Mouse (Mus musculus) limb, embryonic 10.5 days (tissue): Measurements from ENCODE around the gene Tlk2. TPM values are rescaled to one million over a fixed set of nuclear protein-coding genes. Genes with fewer than 3 reads are reported as not detected.
"Not testable (repeated sequence)": the region's sequence is repeated elsewhere in the genome, so short reads cannot be mapped to it uniquely, and the experiment has no call there.

Experiments
- DNase-seq: peaks from one replicate; pipeline ENCODE4 v3.0.0-alpha.2; 2017; ENCODE audit warnings: low spot score
- H3K27ac ChIP-seq: fragments of 300-500 bp; sonication (generic); 2 replicates; pipeline ENCODE4 v1.5.1; 2016; ENCODE audit warnings: mild to moderate bottlenecking
- H3K27me3 ChIP-seq: fragments of 300-500 bp; sonication (generic); 2 replicates; pipeline ENCODE4 v1.6.1; 2016; ENCODE audit warnings: low read depth, mild to moderate bottlenecking; ENCODE audit not compliant: poor library complexity, severe bottlenecking
- H3K36me3 ChIP-seq: fragments of 300-500 bp; sonication (generic); 2 replicates; pipeline ENCODE4 v1.6.1; 2016; ENCODE audit warnings: mild to moderate bottlenecking, moderate library complexity
- H3K4me1 ChIP-seq: fragments of 300-500 bp; sonication (generic); 2 replicates; pipeline ENCODE4 v1.6.1; 2016
- H3K4me3 ChIP-seq: fragments of 300-500 bp; sonication (generic); 2 replicates; pipeline ENCODE4 v1.5.1; 2016; ENCODE audit warnings: mild to moderate bottlenecking, moderate library complexity
- H3K9me3 ChIP-seq: fragments of 300-500 bp; sonication (generic); replicated peaks from 2 replicates; pipeline ENCODE4 v1.6.1; 2016; ENCODE audit warnings: mild to moderate bottlenecking
- WGBS: fragments of 180-500 bp; shearing (Covaris S2); methylation state at CpG from one replicate; pipeline ENCODE4 v1.1.7; 2016; 5-methylcytosine and 5-hydroxymethylcytosine counted together
- polyA plus RNA-seq: library from polyadenylated mRNA; unstranded; fragments of >200 nt; fragmentation: Nextera tagmentation; extraction: Ambion mirVana; gene quantifications from 2 replicates; pipeline ENCODE4 v1.2.1, GENCODE M21; 2016

The Tlk2 gene
- polyA plus RNA-seq = 21.4 and 23.0 TPM in 2 replicates

GRCm38 (mm10) chr11:105178516-105178915, at the start of gene Tlk2:
TSS of gene Tlk2 (plus strand) at chr11:105178807.
- peaks cover 24% of the 10 kb centered on the region for H3K4me1 ChIP-seq
- no peak within 1 kb of the TSS for H3K27ac ChIP-seq
- no peak for DNase-seq
- peaks cover 20% of the 10 kb centered on the region for H3K36me3 ChIP-seq
- peak within 1 kb of the TSS; percentile 96; the same call in 1 of the 2 replicates for H3K4me3 ChIP-seq
- no peaks in the 10 kb centered on the region; the same call in 1 of the 2 replicates for H3K9me3 ChIP-seq
- H3K27me3 ChIP-seq = no peaks in the 10 kb centered on the region
- WGBS = 38% methylated on average over 2 of the region's 2 CpGs

DNA sequence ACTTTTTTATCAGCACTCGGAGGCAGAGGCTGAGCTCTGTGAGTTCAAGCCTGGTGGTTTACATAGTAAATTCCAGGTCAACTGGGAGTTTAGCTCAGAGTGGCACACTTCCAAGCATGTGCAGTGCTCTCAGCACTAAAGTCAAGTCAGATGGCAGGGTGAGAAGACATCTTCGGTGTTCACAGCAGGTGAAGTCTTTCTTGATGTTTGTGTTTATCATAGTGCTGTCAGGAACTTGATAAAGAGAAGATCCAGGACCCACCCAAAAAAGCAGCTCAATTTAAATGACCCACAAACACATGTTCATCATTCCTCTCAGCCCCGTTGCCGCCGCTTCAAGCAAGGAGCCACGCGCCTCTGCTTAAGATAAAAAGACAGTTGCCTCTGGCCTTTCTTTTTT, 42.9 kb upstream of the Tlk2 start:
- peaks cover 100% of the 10 kb centered on the region for H3K36me3 ChIP-seq
- H3K27ac ChIP-seq = no peak overlapping the region
- H3K9me3 ChIP-seq = no peaks in the 10 kb centered on the region
- 94% methylated on average over 7 of the region's 7 CpGs for WGBS
- H3K4me1 ChIP-seq = no peaks in the 10 kb centered on the region
- H3K27me3 ChIP-seq = no peaks in the 10 kb centered on the region
- H3K4me3 ChIP-seq = no peak overlapping the region
- no peak for DNase-seq

DNA sequence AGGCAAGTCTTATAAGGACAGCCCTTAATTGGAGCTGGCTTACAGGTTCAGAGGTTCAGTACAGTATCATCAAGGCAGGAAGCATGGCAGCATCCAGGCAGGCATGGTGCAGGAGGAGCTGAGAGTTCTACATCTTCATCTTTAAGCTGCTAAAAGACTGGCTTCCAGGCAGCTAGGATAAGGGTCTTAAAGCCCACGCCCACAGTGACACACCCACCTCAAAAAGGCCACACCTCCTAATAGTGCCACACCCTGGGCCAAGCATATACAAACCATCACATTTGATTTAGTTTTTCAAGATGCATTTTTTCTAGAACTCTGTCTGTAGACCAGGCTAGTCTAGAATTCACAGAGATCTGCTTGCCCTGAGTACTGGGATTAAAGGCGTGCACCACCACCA, 41.4 kb upstream of the Tlk2 start:
- peaks cover 98% of the 10 kb centered on the region for H3K36me3 ChIP-seq
- H3K4me1 ChIP-seq, H3K9me3 ChIP-seq, DNase-seq, H3K27me3 ChIP-seq, H3K4me3 ChIP-seq, H3K27ac ChIP-seq: not testable (repeated sequence)
- WGBS = 87% methylated on average over 2 of the region's 2 CpGs

DNA sequence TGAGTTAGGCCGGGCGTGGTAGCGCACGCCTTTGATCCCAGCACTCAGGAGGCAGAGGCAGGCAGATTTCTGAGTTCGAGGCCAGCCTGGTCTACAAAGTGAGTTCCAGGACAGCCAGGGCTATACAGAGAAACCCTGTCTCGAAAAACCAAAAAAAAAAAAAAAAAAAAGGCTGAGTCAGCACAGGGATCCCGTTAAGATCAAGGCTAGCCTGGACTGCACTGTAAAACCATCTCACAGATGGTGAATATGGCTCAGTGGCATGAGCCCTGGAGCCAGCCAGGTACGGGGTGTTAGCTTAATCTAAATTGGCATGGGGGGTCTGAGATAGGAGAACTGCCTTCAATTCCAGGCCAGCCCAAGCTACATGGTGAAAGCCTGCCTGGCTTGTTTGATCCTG, 38.1 kb upstream of the Tlk2 start:
- peaks cover 67% of the 10 kb centered on the region for H3K36me3 ChIP-seq

DNA sequence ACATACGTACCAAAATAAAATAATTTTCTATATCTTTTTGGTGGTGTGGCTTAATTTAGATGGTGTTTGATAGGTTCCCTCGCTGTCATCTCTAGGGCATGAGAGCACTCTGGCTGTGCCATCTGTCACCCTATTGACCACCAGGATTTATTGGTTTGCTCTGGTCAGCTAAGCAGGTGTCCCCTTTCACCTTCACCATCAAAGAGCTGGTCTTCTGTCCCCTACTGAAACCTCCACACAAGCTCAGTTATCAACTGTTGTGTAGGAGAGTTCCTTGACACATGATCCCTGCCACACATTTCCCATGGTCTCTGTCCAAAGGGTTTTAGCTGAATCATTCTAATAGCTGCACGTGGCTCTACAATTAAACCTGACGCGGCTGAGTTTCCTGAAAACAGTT, 37.5 kb upstream of the Tlk2 start:
- peaks cover 4% of the 10 kb centered on the region; the same call in 1 of the 2 replicates for H3K27me3 ChIP-seq
- no peak for DNase-seq
- 95% methylated on average over 5 of the region's 5 CpGs for WGBS
- no peak overlapping the region for H3K4me3 ChIP-seq
- H3K9me3 ChIP-seq = no peaks in the 10 kb centered on the region
- peaks cover 61% of the 10 kb centered on the region for H3K36me3 ChIP-seq
- no peak overlapping the region for H3K27ac ChIP-seq
- no peaks in the 10 kb centered on the region for H3K4me1 ChIP-seq

More for the DNA sequence above, 38.1 kb upstream of the Tlk2 start:
- not testable (repeated sequence) for H3K4me1 ChIP-seq, H3K9me3 ChIP-seq, H3K27me3 ChIP-seq, DNase-seq, H3K4me3 ChIP-seq, H3K27ac ChIP-seq
- 94% methylated on average over 8 of the region's 8 CpGs for WGBS

GRCm38 (mm10) chr11:105143564-105143963, 35.0 kb upstream of the Tlk2 start:
- DNase-seq = no peak
- no peaks in the 10 kb centered on the region for H3K4me1 ChIP-seq
- peaks cover 36% of the 10 kb centered on the region for H3K36me3 ChIP-seq
- H3K4me3 ChIP-seq = no peak overlapping the region
- H3K9me3 ChIP-seq = no peaks in the 10 kb centered on the region
- peaks cover 9% of the 10 kb centered on the region; the same call in 1 of the 2 replicates for H3K27me3 ChIP-seq
- no peak overlapping the region for H3K27ac ChIP-seq

DNA sequence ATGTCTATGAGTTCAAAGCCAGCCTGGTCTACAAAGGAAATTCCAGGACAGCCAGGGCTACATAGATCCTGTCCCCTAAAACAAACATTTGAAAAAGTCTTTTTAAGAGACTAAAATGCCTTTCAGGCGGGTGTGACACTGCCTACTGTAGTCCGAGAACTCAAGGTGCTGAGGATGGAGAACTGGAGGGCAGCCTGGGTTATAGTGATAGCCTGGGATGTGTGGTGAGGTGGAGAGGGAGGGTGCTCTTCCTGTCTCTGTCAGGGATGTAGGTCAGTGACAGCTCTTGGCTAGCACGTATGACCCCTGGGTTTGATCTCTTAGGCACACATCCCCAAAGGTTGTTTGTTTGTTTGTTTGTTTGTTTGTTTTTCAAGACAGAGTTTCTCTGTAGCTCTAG, 34.5 kb upstream of the Tlk2 start:
- WGBS = 83% methylated on average over 3 of the region's 3 CpGs
- Histone ChIP-seq H3K27me3 (peaks cover 9% of the 10 kb centered on the region; the same call in 1 of the 2 replicates), H3K27ac (no peak overlapping the region), H3K36me3 (peaks cover 31% of the 10 kb centered on the region), H3K4me1 (no peaks in the 10 kb centered on the region), H3K9me3 (no peaks in the 10 kb centered on the region), H3K4me3 (no peak overlapping the region)
- no peak for DNase-seq

DNA sequence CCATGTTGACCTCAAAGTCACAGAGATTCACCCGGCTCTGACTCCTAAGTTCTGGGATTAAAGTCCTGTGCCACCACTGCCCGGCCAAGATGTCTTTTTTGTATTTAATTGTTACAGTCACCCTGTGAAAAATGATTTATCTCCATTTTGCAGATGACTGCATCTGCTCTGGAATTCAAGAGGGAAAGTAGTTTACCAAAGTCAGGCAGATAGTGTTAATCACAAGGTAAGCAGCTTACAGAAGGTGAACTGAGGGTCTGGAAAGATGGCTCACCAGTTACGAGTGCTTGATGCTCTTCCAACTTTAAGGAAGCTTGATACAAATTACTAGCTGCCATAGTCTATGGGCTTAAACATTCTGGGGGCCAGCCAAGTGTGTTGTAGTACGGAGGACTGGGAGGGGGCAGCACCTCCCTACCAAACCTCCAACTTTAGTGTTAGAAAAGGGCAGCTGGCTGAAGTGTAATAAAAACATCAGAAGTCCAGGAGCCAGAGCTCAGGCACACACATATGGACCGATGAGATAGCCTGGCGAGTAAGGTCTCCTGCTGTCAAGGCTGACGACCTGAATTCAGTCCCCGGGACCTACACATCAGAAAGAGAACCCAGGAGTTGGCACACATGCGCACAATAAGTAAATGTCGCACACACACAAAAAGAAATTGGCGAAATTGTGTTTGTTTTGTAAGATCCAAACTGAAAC, 33.9 kb upstream of the Tlk2 start:
- Histone ChIP-seq H3K27me3 (peaks cover 15% of the 10 kb centered on the region; the same call in 1 of the 2 replicates), H3K9me3 (no peaks in the 10 kb centered on the region), H3K4me1 (no peaks in the 10 kb centered on the region), H3K27ac (no peak overlapping the region), H3K36me3 (peaks cover 25% of the 10 kb centered on the region), H3K4me3 (no peak overlapping the region)
- no peak for DNase-seq
- WGBS = 74% methylated on average over 11 of the region's 11 CpGs

GRCm38 (mm10) chr11:105145211-105145610, 33.4 kb upstream of the Tlk2 start:
- 93% methylated on average over 10 of the region's 10 CpGs for WGBS
- Histone ChIP-seq H3K9me3 (no peaks in the 10 kb centered on the region), H3K4me1 (peaks cover 2% of the 10 kb centered on the region; the same call in 1 of the 2 replicates), H3K36me3 (peaks cover 20% of the 10 kb centered on the region), H3K4me3 (no peak overlapping the region), H3K27ac (no peak overlapping the region), H3K27me3 (peaks cover 21% of the 10 kb centered on the region)
- no peak for DNase-seq

DNA sequence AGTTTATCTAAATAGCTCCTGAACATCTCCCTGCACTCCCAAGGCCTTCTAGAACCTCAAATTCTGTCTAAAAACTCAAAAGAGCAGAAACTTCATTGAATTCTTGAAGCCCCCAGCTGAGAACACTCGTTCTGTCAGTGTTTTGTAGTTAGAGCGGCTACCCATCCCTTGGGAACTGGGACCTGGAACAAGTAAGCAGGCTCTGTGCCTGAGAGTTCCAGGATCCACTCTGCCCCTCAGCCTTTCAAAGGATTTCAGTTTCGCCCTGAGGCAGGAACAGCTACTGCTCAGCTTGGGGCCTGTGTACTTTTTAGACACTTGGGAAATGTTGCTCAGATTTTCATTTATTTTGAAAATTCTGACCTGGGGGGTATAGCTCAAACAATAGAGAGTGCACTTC, 32.0 kb upstream of the Tlk2 start, which contains the start of gene Gm10842:
TSS of gene Gm10842 (plus strand) at position 301 of the 400 bp plus-strand sequence.
- Histone ChIP-seq H3K27me3 (peaks cover 35% of the 10 kb centered on the region), H3K27ac (no peak within 1 kb of the TSS), H3K4me3 (no peak within 1 kb of the TSS), H3K4me1 (peaks cover 15% of the 10 kb centered on the region), H3K9me3 (no peaks in the 10 kb centered on the region), H3K36me3 (peaks cover 7% of the 10 kb centered on the region; the same call in 1 of the 2 replicates)
- DNase-seq = no peak
- 90% methylated on average over 3 of the region's 3 CpGs for WGBS

DNA sequence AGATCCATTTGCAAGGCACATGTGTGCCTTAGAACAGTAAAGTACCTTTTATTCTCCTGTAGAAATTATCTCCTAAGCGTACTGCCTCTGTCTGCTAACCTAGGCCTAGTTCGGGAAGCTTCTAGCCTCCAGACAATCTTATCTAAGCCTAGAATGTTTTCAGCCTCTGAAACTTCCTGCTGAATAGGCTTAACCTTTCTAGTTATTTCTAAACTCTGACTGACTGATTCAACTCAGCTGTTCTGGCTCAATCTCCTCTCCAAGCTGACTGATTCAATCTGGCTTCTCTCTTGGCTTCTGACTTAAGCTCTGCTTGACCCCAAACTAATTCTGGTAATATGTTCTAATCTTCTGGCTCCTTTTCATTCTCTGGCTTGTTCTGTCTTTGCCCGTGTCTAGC, 29.3 kb upstream of the Tlk2 start:
- DNase-seq = no peak
- 87% methylated on average over 3 of the region's 3 CpGs for WGBS

DNA sequence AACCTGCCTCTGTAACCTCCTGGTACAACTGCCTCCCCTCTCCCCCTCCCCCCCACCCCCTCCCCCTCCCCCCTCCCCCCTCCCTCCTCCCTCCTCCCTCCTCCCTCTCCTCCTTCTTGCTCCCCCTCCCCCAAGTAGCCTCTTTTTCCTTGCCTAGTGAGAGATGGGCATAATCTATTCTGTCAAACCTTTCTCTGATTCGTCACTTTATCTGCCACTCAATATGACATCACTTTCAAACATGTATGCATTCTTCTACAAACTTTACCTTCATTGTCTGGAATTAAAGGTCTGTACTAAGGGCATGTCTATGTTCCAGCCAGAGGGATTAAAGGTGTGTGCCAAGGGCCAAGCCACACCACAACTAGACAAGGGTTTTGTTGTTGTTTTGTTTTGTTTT, 28.8 kb upstream of the Tlk2 start:
- H3K4me3 ChIP-seq = no peak overlapping the region
- DNase-seq = no peak
- peaks cover 47% of the 10 kb centered on the region for H3K4me1 ChIP-seq
- WGBS = 100% methylated on average over 1 of the region's 1 CpGs
- no peak overlapping the region for H3K27ac ChIP-seq
- H3K36me3 ChIP-seq = no peaks in the 10 kb centered on the region
- peaks cover 38% of the 10 kb centered on the region for H3K27me3 ChIP-seq
- no peaks in the 10 kb centered on the region for H3K9me3 ChIP-seq

More for the DNA sequence above, 29.3 kb upstream of the Tlk2 start:
- Histone ChIP-seq H3K36me3 (no peaks in the 10 kb centered on the region), H3K9me3 (no peaks in the 10 kb centered on the region), H3K27ac (no peak overlapping the region), H3K27me3 (peaks cover 36% of the 10 kb centered on the region), H3K4me1 (peaks cover 43% of the 10 kb centered on the region), H3K4me3 (no peak overlapping the region)

- 69% methylated on average over 4 of the region's 4 CpGs for WGBS
- H3K9me3 ChIP-seq = no peaks in the 10 kb centered on the region
- peaks cover 45% of the 10 kb centered on the region for H3K27me3 ChIP-seq
- no peak overlapping the region for H3K27ac ChIP-seq
- no peaks in the 10 kb centered on the region for H3K36me3 ChIP-seq
- H3K4me1 ChIP-seq = peaks cover 56% of the 10 kb centered on the region
- H3K4me3 ChIP-seq = no peak overlapping the region
- DNase-seq = no peak
Measured at GRCm38 (mm10) chr11:105150691-105151090, 27.9 kb upstream of the Tlk2 start.
